Mouse (Mus musculus) G1E (cell line): ENCODE results near the gene Hspb11.

ENCODE experiments used
- CTCF ChIP-seq: IDR thresholded peaks from 2 replicates; pipeline ENCODE4 v1.5.1; 2012; ENCODE audit warnings: low read depth, low read length, inconsistent platforms, mixed read lengths
- GATA1 ChIP-seq: IDR thresholded peaks from 2 replicates; pipeline ENCODE4 v1.6.1; 2012; ENCODE audit warnings: borderline replicate concordance, low read length, inconsistent platforms, mixed read lengths
- TAL1 ChIP-seq: conservative IDR thresholded peaks from 2 replicates; pipeline ENCODE4 v1.6.1; 2012; ENCODE audit warnings: low read depth, low read length, inconsistent platforms, mixed read lengths

DNA sequence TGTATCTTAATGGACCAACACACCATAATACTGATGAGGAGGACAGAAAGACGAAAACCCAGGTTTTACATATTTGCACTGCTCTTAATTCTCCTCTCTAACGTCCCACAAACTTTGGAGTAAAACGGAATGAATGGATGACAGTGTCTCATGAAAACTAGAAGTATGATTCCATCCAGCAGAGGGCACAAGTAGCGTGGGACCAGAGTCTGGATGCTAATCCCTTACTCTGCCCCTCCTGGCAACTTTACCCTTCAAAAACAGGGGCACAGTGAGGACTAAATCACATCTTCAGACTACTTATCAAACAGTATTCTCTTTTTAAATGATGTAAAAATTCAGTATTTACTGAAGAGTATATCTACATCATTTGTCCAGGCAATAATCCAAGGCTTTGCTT lies 2.9 kb upstream of the Hspb11 start:
- TF ChIP-seq CTCF (no peak; the same call in 1 of the 2 replicates), TAL1 (no peak), GATA1 (no peak)
